Mouse (Mus musculus): ENCODE measurements around the gene Nt5dc2.
A peak's percentile ranks its signal among the peaks of the same experiment; 100 is the strongest.

Nt5dc2 gene

GRCm38 (mm10) chr14:31130236-31131220 lies at the start of gene Nt5dc2:
Gene Nt5dc2 (plus strand): TSS chr14:31131053.
- peak; percentile 88 for DNase-seq (ENCODE audit: low spot score)

GRCm38 (mm10) chr14:31081147-31081546 lies 49.7 kb upstream of the Nt5dc2 start:
- DNase-seq (ENCODE audit: low spot score), result no peak

GRCm38 (mm10) chr14:31087433-31087832 lies 43.4 kb upstream of the Nt5dc2 start:
- DNase-seq (ENCODE audit: low spot score), result no peak

- no peak for DNase-seq (ENCODE audit: low spot score)
Observed at GRCm38 (mm10) chr14:31088515-31088914, 42.3 kb upstream of the Nt5dc2 start.

GRCm38 (mm10) chr14:31089918-31090317 lies 40.9 kb upstream of the Nt5dc2 start:
- DNase-seq (ENCODE audit: low spot score), result no peak

GRCm38 (mm10) chr14:31105156-31105555 lies 25.7 kb upstream of the Nt5dc2 start:
- peak; percentile 46 for DNase-seq (ENCODE audit: low spot score)

- DNase-seq (ENCODE audit: low spot score), result no peak
Observed at GRCm38 (mm10) chr14:31110613-31111012, 20.2 kb upstream of the Nt5dc2 start.

GRCm38 (mm10) chr14:31112187-31112586 lies 18.7 kb upstream of the Nt5dc2 start:
- DNase-seq (ENCODE audit: low spot score), result no peak

- no peak for DNase-seq (ENCODE audit: low spot score)
Observed at GRCm38 (mm10) chr14:31114011-31114410, 16.8 kb upstream of the Nt5dc2 start.

- no peak for DNase-seq (ENCODE audit: low spot score)
Observed at GRCm38 (mm10) chr14:31115522-31115921, 15.3 kb upstream of the Nt5dc2 start.

GRCm38 (mm10) chr14:31125106-31126075 lies 5.5 kb upstream of the Nt5dc2 start:
- DNase-seq (ENCODE audit: low spot score), result no peak

GRCm38 (mm10) chr14:31126826-31127225 lies 4.0 kb upstream of the Nt5dc2 start:
- DNase-seq (ENCODE audit: low spot score), result no peak

GRCm38 (mm10) chr14:31128101-31128825 lies 2.6 kb upstream of the Nt5dc2 start:
- peak; percentile 55 for DNase-seq (ENCODE audit: low spot score)

- peak; percentile 98 for DNase-seq (ENCODE audit: low spot score)
Observed at GRCm38 (mm10) chr14:31128826-31129219, 2.0 kb upstream of the Nt5dc2 start, which contains the start of gene Smim4. Gene Smim4 (minus strand): TSS chr14:31128956.

GRCm38 (mm10) chr14:31129326-31130235 lies 1.3 kb upstream of the Nt5dc2 start:
- DNase-seq (ENCODE audit: low spot score), result no peak

GRCm38 (mm10) chr14:31131272-31131821 lies 494 bp downstream of the Nt5dc2 start:
- DNase-seq (ENCODE audit: low spot score), result no peak

GRCm38 (mm10) chr14:31132031-31132430 lies 1.2 kb downstream of the Nt5dc2 start:
- DNase-seq (ENCODE audit: low spot score), result no peak

- DNase-seq (ENCODE audit: low spot score), result no peak
Observed at GRCm38 (mm10) chr14:31132491-31132975, 1.7 kb downstream of the Nt5dc2 start.

GRCm38 (mm10) chr14:31133023-31133665 lies 2.3 kb downstream of the Nt5dc2 start:
- DNase-seq (ENCODE audit: low spot score), result no peak
